Mouse (Mus musculus): ENCODE results near the gene Mmachc.

Gene Mmachc

DNA sequence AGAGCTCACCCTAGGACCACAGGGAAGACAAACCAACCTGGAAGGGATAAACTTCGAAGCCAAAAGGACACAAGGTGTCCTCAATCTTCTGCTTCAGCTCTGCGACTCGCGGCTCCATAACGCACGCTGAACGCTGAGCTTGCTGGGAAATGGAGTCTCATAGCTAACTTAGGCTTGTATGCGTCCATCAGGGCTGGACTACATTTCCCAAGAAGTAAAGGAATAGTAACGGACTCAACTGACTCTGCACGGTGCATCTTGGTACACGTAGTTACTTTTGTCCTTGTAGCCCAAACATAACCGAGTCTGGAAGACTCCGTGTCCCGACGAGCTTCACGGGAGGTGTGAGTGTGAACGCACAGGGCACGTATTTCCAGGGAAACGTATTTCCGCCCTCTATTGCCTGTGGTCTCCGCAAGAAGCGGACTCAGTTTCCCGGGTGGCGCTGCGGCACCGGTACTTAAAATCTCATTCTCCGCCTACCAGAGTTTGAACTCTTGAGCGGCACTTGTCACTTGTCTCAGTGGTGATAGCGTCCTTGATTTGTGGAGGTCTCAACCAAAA is at the start of gene Mmachc, which contains the start of gene Ccdc163:
Mmachc (minus strand) TSS at position 206 of the 564 bp plus-strand sequence.
Ccdc163 (plus strand) TSS at position 309 of the 564 bp plus-strand sequence.
- peak; percentile 53 to 90 for DNase-seq (ENCODE audit: low spot score in 2 of 2)

- no peak for DNase-seq (ENCODE audit: low spot score in 2 of 2)
These were observed 41.5 kb upstream of the Mmachc start for GRCm38 (mm10) chr4:116749750-116750149.

DNA sequence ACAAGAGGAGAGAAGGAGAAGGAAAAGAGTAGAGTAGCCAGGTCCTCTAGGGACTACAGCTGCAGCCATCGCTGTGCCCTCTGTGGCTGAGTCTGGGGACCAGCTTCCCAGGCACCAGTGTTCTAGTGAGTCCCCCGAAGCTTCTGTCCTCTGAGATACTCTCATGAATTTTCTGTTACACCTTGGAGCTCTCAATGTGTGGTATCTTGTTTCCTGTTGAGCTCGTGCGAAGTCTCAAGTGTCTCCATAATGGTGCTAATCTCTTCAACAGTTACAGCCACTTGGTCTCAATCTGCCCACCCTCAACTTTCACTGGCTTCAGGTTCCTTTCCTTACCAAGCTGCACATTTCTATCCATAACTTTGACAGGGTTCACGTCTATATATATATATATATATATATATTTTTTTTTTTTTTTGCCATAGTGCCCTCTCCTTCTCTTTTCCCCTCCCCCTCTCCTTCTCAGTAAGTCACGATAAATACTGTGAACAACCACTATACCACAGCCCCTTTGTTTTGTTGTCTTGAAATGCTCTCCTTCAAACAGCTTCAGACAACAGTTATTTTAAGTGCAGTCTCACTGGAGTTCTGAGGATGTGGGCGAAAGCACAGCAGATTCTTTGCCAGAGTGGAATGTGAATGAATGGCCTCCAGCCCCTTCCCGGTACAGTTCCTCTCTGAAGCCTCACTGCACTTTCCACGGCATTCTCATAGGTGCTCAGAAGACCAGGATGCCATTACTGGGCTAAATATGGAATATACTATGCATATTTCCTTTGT is 31.0 kb upstream of the Mmachc start:
- DNase-seq (ENCODE audit: low spot score in 2 of 2), result no peak

DNA sequence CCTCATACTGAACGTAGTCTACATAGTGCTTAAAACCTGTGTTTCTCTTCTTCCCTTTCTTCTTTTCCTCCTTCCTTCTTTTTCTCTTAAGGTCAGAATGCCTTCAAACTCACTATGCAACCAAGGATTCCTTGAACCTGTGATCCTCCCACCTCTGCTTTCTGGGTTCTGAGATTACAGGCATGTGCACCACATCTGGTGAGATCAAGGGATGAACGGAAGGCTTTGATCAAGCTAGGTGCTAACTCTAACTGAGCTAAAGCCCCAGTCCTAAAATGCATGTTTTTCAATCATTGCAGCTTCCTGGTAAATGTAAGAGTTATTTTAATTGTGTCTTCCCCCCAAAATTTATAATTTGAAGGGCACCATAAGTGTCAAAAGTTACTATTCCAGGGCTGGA is 26.8 kb upstream of the Mmachc start:
- no peak for DNase-seq (ENCODE audit: low spot score in 2 of 2)

- no peak for DNase-seq (ENCODE audit: low spot score in 2 of 2)
These were observed 24.1 kb upstream of the Mmachc start for GRCm38 (mm10) chr4:116732355-116732754.

DNA sequence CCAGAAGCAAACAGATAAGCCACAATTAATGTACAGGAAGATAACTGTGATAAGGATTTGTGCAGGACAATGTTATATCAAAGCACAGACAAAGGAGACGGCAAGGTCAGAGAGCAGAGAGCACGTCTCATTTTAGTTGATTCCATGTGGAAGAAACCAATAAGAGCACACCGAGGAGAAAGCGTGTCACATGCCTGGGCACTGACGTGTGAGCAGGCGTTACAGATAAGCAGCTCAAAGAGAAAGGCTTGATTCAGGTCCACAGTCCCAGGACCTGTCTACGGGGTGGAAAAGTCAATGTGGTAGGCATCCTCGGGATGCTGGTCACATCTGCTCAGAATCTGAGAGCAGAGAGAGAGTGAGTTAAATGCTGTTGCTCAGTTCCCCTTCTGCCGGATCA is 22.9 kb upstream of the Mmachc start:
- no peak for DNase-seq (ENCODE audit: low spot score in 2 of 2)

DNA sequence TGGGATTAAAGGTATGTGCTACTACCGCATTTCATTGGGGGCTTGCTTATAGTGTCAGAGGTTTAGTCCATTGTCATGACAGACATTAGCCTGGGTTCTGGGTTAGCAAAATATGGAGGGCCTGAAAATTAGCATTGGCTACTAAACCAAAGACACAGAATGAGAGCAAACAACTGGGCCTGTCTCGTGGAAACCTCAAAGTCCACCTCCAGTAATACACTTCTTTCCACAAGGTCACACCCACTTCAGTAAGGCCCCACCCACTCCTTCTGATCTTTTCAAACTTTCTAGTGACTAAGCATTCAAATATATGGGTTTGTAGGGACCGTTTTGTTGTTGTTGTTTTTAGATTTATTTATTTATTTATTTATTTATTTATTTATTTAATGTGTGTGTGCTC is 21.3 kb upstream of the Mmachc start:
- DNase-seq (ENCODE audit: low spot score in 2 of 2), result no peak

- DNase-seq (ENCODE audit: low spot score in 2 of 2), result no peak
These were observed 19.2 kb upstream of the Mmachc start for GRCm38 (mm10) chr4:116727401-116727800.

GRCm38 (mm10) chr4:116725444-116725843 is 17.2 kb upstream of the Mmachc start:
- DNase-seq (ENCODE audit: low spot score in 2 of 2), result no peak

DNA sequence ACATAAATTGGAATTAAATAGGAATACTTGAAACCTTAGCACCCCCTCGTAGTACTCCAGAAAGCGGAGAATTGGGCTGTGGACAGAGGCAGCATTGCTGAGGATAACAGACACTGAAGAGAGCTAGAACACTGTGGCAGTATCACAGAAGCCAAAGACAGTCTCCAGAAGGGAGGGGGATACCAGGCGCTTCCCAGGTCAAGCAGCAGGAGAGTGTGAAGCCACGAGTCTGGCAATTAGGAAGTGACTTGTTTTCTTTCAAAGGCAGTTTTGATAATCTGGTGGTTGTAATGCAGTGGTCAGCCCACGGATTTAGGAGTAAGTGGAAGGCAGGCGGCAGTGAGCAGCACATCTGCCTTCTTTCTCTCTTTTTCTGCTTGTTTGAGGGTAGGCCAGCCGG is 14.0 kb upstream of the Mmachc start:
- DNase-seq (ENCODE audit: low spot score in 2 of 2), result no peak

DNA sequence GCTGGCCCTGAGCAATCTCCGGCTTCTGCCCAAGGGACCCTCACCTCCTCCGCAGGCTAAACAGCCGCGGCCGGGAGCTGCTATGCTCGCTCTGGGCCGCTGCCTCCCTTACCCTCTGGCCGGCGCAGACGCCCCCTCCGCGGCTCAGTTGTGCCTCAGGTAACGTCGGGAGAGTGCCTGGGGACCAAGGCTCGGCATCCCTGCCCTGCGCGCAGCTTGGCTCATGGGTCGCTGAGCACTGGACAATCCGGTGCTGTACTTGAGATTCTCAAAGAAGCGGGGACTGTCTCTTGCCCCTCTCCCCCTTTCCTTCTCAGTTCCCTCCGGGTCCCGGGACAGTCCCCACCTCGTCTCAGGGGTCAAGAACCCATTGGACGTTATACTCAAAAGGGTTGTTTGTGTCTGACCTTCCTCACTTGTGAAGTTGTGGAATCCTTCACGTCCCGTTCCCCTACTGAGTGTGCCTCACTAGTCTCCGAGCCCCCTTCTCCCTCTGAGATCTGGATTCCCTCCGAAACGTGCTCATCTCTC is 13.0 kb upstream of the Mmachc start:
- no peak for DNase-seq (ENCODE audit: low spot score in 2 of 2)

- peak; percentile 76 to 90 for DNase-seq (ENCODE audit: low spot score in 2 of 2)
These were observed 12.3 kb upstream of the Mmachc start, which contains the start of gene Tesk2 for GRCm38 (mm10) chr4:116720343-116721097. Gene Tesk2 (plus strand): TSS chr4:116720948.

DNA sequence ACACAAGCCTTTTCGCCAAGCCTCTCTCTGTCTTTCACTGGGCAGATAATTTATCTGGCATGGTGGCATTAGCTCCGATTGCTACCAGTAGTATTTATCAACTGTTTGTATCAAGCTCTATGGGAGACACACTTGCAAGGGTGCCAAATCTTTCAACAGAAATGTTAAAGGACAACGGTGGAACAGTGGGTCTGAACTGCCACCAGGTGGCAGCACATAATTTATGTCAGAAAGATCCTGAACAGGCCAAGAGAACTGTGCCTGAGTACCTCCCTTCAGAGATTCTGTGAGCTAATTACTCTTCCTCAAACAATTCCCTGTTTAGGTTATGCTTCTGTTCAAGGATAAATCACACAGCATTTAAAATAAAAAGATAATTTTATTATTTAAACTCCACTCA is 11.2 kb upstream of the Mmachc start:
- peak; percentile 19 to 53 for DNase-seq (ENCODE audit: low spot score in 2 of 2)

- no peak for DNase-seq (ENCODE audit: low spot score in 2 of 2)
These were observed 4.3 kb upstream of the Mmachc start for GRCm38 (mm10) chr4:116712536-116712935.

- DNase-seq (ENCODE audit: low spot score in 2 of 2), result no peak
These were observed 1.9 kb upstream of the Mmachc start for GRCm38 (mm10) chr4:116710154-116710553.

- DNase-seq (ENCODE audit: low spot score in 2 of 2), result no peak
These were observed 685 bp upstream of the Mmachc start for GRCm38 (mm10) chr4:116708791-116709390.

DNA sequence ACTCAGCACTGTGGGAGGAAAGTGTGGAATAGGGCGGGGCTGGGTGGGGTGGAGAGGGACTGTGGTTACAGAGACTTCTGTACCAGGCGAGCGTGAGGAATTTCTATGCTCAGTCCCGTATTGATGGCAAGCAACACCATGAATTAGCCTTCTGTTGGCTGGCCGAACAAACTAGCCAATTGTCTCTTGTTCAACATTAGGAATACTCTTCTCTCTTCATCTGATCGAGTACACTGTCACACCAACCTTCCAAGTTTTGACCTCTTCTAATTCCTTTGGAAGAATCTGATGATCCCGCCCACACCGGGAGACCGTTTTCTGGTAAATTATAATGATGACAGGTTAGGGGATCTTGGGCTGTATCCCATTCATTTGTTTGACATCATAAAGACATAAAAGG is 540 bp downstream of the Mmachc start:
- no peak for DNase-seq (ENCODE audit: low spot score in 2 of 2)

DNA sequence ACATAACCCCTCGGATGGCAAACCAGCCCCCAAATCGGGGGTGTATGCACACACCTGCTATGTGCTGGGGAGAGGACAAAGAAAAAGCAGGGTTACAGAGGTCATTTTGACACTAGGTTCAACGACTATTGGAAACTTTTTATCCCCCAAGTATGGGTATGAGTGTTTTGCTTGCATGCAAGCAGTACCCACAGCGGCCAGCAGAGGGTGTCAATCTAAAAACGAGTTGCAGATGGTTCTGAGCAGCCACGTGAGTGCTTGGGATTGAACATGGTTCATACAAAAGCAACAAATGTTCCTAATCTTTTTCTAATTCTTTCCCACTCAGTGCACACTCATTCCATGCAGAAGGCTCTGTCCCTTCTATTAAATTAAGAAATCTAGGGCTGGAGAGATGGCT is 4.4 kb downstream of the Mmachc start:
- peak; percentile 46 to 75 for DNase-seq (ENCODE audit: low spot score in 2 of 2)

- DNase-seq (ENCODE audit: low spot score in 2 of 2), result no peak
These were observed 7.2 kb downstream of the Mmachc start for GRCm38 (mm10) chr4:116700964-116701363.

DNA sequence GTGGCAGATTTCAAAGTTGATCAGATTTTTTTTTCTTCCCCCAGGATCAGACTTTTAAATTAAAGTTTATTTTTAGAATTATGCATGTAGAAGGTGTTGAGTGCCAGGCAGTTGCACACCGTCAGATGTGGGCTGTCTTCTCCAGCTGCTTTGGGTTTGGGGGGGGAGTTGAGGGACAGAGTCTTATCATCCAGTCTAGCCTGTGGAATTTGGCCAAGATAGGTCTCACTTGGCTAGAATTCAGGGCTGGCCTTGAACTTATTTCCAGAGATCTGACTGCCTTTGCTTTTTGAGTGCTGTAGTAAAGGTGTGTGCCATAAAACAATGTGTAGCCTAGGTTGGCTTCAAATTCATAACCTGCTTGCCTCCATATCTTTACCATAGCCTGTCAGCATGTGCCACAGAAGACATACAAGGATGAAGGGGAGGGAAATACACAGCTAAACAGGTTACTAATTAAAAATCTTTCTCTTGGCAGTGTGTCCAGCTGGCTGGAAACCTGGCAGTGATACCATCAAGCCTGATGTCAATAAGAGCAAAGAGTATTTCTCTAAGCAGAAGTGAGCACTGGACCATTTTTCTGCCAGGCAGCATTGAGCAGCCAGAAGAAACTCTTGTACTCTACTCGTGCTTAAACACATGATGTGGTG is 9.4 kb downstream of the Mmachc start:
- no peak for DNase-seq (ENCODE audit: low spot score in 2 of 2)

DNA sequence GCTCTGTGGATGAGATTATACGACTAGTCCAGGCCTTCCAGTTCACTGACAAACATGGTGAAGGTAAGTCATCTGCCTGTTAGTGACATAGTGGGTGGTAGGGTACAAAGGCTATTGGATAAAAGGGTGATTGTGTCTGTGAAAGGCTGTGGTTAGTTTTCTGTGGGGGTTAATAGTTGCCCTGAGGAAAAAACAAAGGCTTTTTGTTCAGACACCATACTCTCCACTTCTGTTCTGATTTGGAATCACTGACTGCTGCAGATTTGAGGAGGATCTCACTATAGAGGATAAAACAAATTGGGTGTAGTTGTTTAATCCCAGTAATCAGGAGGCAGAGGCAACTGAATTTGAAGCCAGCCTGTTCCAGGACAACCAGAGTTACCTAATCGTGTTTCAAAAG is 14.4 kb downstream of the Mmachc start:
- DNase-seq (ENCODE audit: low spot score in 2 of 2), result no peak
